Mouse (Mus musculus): ENCODE data around the gene Mrpl34.
A peak's percentile ranks its signal among the peaks of the same experiment; 100 is the strongest.
"Not testable (repeated sequence)": the region's sequence is repeated elsewhere in the genome, so short reads cannot be mapped to it uniquely, and the experiment has no call there.

The Mrpl34 gene

GRCm38 (mm10) chr8:71464513-71465500 lies at the start of gene Mrpl34:
Gene Mrpl34 (plus strand): TSS chr8:71464959.
- ATAC-seq (ENCODE audit: low TSS enrichment): peak; percentile 60

- ATAC-seq (ENCODE audit: low TSS enrichment): no peak
Observed at GRCm38 (mm10) chr8:71422121-71422520, 42.6 kb upstream of the Mrpl34 start.

- ATAC-seq (ENCODE audit: low TSS enrichment): not testable (repeated sequence)
Observed at GRCm38 (mm10) chr8:71432935-71433334, 31.8 kb upstream of the Mrpl34 start.

- ATAC-seq (ENCODE audit: low TSS enrichment): no peak
Observed at GRCm38 (mm10) chr8:71437041-71437440, 27.7 kb upstream of the Mrpl34 start.

- no peak for ATAC-seq (ENCODE audit: low TSS enrichment)
Observed at GRCm38 (mm10) chr8:71441404-71441803, 23.4 kb upstream of the Mrpl34 start.

GRCm38 (mm10) chr8:71445096-71445495 lies 19.7 kb upstream of the Mrpl34 start:
- no peak for ATAC-seq (ENCODE audit: low TSS enrichment)

GRCm38 (mm10) chr8:71451337-71451736 lies 13.4 kb upstream of the Mrpl34 start:
- no peak for ATAC-seq (ENCODE audit: low TSS enrichment)

GRCm38 (mm10) chr8:71451777-71452176 lies 13.0 kb upstream of the Mrpl34 start:
- ATAC-seq (ENCODE audit: low TSS enrichment): no peak

GRCm38 (mm10) chr8:71452669-71453068 lies 12.1 kb upstream of the Mrpl34 start:
- ATAC-seq (ENCODE audit: low TSS enrichment): no peak

GRCm38 (mm10) chr8:71454668-71455067 lies 10.1 kb upstream of the Mrpl34 start:
- no peak for ATAC-seq (ENCODE audit: low TSS enrichment)

GRCm38 (mm10) chr8:71456906-71457305 lies 7.9 kb upstream of the Mrpl34 start:
- ATAC-seq (ENCODE audit: low TSS enrichment): no peak

- no peak for ATAC-seq (ENCODE audit: low TSS enrichment)
Observed at GRCm38 (mm10) chr8:71457659-71458270, 7.0 kb upstream of the Mrpl34 start.

GRCm38 (mm10) chr8:71460716-71461115 lies 4.0 kb upstream of the Mrpl34 start:
- ATAC-seq (ENCODE audit: low TSS enrichment): no peak

GRCm38 (mm10) chr8:71461152-71461840 lies 3.5 kb upstream of the Mrpl34 start:
- no peak for ATAC-seq (ENCODE audit: low TSS enrichment)

GRCm38 (mm10) chr8:71462191-71462590 lies 2.6 kb upstream of the Mrpl34 start:
- no peak for ATAC-seq (ENCODE audit: low TSS enrichment)

- ATAC-seq (ENCODE audit: low TSS enrichment): peak; percentile 31
Observed at GRCm38 (mm10) chr8:71462786-71463185, 2.0 kb upstream of the Mrpl34 start.

GRCm38 (mm10) chr8:71463188-71464033 lies 1.3 kb upstream of the Mrpl34 start, which contains the start of gene Abhd8:
Gene Abhd8 (minus strand): TSS chr8:71463655.
- ATAC-seq (ENCODE audit: low TSS enrichment): peak; percentile 66

- ATAC-seq (ENCODE audit: low TSS enrichment): no peak
Observed at GRCm38 (mm10) chr8:71465733-71466132, 974 bp downstream of the Mrpl34 start.

GRCm38 (mm10) chr8:71466198-71466597 lies 1.4 kb downstream of the Mrpl34 start:
- ATAC-seq (ENCODE audit: low TSS enrichment): no peak

GRCm38 (mm10) chr8:71467201-71467600 lies 2.4 kb downstream of the Mrpl34 start:
- no peak for ATAC-seq (ENCODE audit: low TSS enrichment)

GRCm38 (mm10) chr8:71468001-71468400 lies 3.2 kb downstream of the Mrpl34 start:
- ATAC-seq (ENCODE audit: low TSS enrichment): no peak
